Mouse (Mus musculus) spleen, adult 2 months (tissue): ENCODE measurements around the gene Btf3.

Experiments
- CTCF ChIP-seq: fragments of 200-500 bp; IDR thresholded peaks from 2 replicates; pipeline ENCODE4 v1.5.1; 2011; ENCODE audit warnings: mild to moderate bottlenecking, inconsistent platforms; ENCODE audit not compliant: insufficient read depth, insufficient read length, insufficient replicate concordance; ENCODE audit errors: extremely low read depth
- POLR2A ChIP-seq: fragments of 200-500 bp; IDR thresholded peaks from 2 replicates; pipeline ENCODE4 v1.6.1; 2011; ENCODE audit warnings: low read depth, low read length, inconsistent platforms

DNA sequence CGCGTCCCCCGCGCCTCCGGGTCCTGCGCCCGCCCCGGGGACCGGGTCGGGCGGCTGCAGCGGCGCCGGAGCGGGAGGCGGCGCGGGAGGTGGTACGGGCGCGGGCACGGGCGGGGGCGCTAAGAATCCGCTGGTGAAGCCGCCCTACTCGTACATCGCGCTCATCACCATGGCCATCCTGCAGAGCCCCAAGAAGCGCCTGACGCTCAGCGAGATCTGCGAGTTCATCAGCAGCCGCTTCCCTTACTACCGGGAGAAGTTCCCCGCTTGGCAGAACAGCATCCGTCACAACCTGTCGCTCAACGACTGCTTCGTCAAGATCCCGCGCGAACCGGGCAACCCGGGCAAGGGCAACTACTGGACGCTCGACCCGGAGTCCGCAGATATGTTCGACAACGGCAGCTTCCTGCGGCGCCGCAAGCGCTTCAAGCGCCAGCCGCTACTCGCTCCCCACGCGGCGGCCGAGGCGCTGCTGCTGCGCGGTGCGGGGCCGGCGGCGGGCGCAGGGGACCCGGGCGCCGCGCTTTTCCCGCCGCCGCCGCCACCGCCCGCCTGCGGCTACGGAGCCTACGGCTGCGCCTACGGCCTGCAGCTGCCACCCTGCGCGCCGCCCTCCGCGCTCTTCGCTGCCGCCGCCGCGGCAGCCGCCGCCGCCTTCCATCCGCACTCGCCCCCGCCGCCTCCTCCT, 38.2 kb upstream of the Btf3 start:
- TF ChIP-seq CTCF (no peak), POLR2A (no peak)
